Mouse (Mus musculus): ENCODE measurements around the gene Zwilch. TPM values are rescaled to one million over a fixed set of nuclear protein-coding genes. Genes with fewer than 3 reads are reported as not detected.
"Not testable (repeated sequence)": the region's sequence is repeated elsewhere in the genome, so short reads cannot be mapped to it uniquely, and the experiment has no call there.

The Zwilch gene
- polyA plus RNA-seq, 1 experiment from 2014 or later, result 18.6 TPM

GRCm38 (mm10) chr9:64198763-64199418, 26.0 kb upstream of the Zwilch start:
- H3K9ac ChIP-seq (ENCODE audit: low read length); H3K4me2 ChIP-seq (ENCODE audit: low read length); H3K4me3 ChIP-seq (ENCODE audit: control insufficient read depth in 1 of 2, insufficient read depth in 1 of 2, low read depth in 1 of 2, low read length in 2 of 2); H3K27ac ChIP-seq (replicated peaks in 1 of 2; ENCODE audit: control insufficient read depth in 1 of 2, insufficient read depth in 1 of 2, low read depth in 2 of 2, low read length in 2 of 2); H3K9me3 ChIP-seq (ENCODE audit: control insufficient read depth, low read length); H3K27me3 ChIP-seq (ENCODE audit: control insufficient read depth, insufficient read depth, low read length); ATAC-seq (ENCODE audit: insufficient number of reproducible peaks, insufficient read depth, low FRiP score, low read depth): not testable (repeated sequence)
- peaks cover 47% of the 10 kb centered on the region for H3K36me3 ChIP-seq (ENCODE audit: control insufficient read depth, insufficient read depth, low read length)
- WGBS, result 70% methylated on average over 7 of the region's 7 CpGs
- H3K4me1 ChIP-seq (ENCODE audit: control insufficient read depth in 2 of 2, insufficient read depth in 2 of 2, low read length in 2 of 2), result peaks cover 2 to 12% of the 10 kb centered on the region in 2 experiments; a peak in 2 of 4 replicates

DNA sequence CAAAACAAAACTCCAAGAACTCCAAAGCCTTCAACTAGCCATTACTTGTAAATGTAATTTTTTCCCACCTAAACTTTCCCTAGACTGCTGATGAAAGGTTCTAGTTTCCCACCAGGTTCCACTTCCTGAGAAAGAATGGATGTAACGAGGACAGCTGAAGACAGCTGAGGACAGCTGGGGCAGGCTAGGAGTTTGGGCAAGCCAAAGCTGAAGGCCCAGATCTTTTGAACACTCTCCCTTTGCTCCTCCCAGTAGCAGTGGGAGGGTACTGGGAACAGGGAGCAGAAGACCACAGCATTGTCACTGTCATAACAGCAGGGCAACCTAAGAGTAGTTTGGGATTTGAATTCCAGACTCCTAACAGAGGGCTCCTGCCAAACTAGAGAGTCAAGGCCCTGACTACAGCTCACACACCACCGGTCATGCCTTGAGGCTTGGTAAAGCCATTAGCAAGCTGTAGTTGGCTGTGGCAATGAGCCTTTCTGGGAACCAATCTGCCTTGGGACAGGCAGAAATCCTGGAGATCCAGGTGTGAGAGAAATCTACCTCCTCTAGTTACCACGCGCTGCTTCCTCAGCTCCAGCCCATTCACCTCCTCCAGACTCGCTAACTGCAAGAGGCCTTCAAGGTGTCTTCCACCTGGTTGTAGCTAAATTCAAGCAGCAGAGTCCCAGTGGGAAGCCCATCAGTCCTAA, 25.3 kb upstream of the Zwilch start:
- WGBS, result 90% methylated on average over 5 of the region's 5 CpGs
- Histone ChIP-seq H3K36me3 (ENCODE audit: control insufficient read depth, insufficient read depth, low read length) (peaks cover 47% of the 10 kb centered on the region), H3K4me1 (ENCODE audit: control insufficient read depth in 2 of 2, insufficient read depth in 2 of 2, low read length in 2 of 2) (peaks cover 2 to 12% of the 10 kb centered on the region in 2 experiments; a peak in 2 of 4 replicates), H3K9ac (ENCODE audit: low read length) (no peak overlapping the region), H3K9me3 (ENCODE audit: control insufficient read depth, low read length) (no peaks in the 10 kb centered on the region), H3K27me3 (ENCODE audit: control insufficient read depth, insufficient read depth, low read length) (no peaks in the 10 kb centered on the region), H3K4me3 (ENCODE audit: control insufficient read depth in 1 of 2, insufficient read depth in 1 of 2, low read depth in 1 of 2, low read length in 2 of 2) (no peak overlapping the region), H3K27ac (replicated peaks in 1 of 2; ENCODE audit: control insufficient read depth in 1 of 2, insufficient read depth in 1 of 2, low read depth in 2 of 2, low read length in 2 of 2) (no peak overlapping the region), H3K4me2 (ENCODE audit: low read length) (no peak overlapping the region)
- no peak for ATAC-seq (ENCODE audit: insufficient number of reproducible peaks, insufficient read depth, low FRiP score, low read depth)

DNA sequence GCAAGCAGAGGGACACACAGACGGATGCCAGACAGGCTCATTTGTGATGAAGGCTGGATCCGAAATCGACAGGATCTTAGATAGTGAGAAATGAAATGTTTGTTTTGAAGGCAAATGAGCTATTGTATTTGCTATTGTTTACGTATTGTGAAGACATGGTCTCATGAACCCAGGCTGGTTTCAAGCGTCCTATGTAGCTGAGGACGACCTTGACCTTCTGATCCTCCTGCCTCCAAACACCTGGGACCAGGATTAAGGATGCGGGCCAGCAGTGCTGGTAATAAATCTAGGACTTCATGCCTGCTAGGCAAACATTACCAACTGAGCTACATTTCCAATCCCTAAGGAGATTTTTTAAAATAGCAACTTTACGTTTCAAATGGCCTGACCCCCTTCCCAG, 24.6 kb upstream of the Zwilch start:
- H3K9me3 ChIP-seq (ENCODE audit: control insufficient read depth, low read length), result no peaks in the 10 kb centered on the region
- H3K27me3 ChIP-seq (ENCODE audit: control insufficient read depth, insufficient read depth, low read length), result no peaks in the 10 kb centered on the region
- ATAC-seq (ENCODE audit: insufficient number of reproducible peaks, insufficient read depth, low FRiP score, low read depth), result no peak
- H3K27ac ChIP-seq (replicated peaks in 1 of 2; ENCODE audit: control insufficient read depth in 1 of 2, insufficient read depth in 1 of 2, low read depth in 2 of 2, low read length in 2 of 2), result no peak overlapping the region
- no peak overlapping the region for H3K4me3 ChIP-seq (ENCODE audit: control insufficient read depth in 1 of 2, insufficient read depth in 1 of 2, low read depth in 1 of 2, low read length in 2 of 2)
- H3K4me2 ChIP-seq (ENCODE audit: low read length), result no peak overlapping the region
- H3K36me3 ChIP-seq (ENCODE audit: control insufficient read depth, insufficient read depth, low read length), result peaks cover 47% of the 10 kb centered on the region
- peaks cover 2 to 12% of the 10 kb centered on the region in 2 experiments; a peak in 2 of 4 replicates for H3K4me1 ChIP-seq (ENCODE audit: control insufficient read depth in 2 of 2, insufficient read depth in 2 of 2, low read length in 2 of 2)
- H3K9ac ChIP-seq (ENCODE audit: low read length), result no peak overlapping the region
- WGBS, result 89% methylated on average over 8 of the region's 8 CpGs

GRCm38 (mm10) chr9:64195554-64195953, 22.6 kb upstream of the Zwilch start:
- WGBS, result 48% methylated on average over 4 of the region's 4 CpGs
- H3K27ac ChIP-seq (replicated peaks in 1 of 2; ENCODE audit: control insufficient read depth in 1 of 2, insufficient read depth in 1 of 2, low read depth in 2 of 2, low read length in 2 of 2), result peak overlapping the region in 1 of 2 experiments; percentile 37; a peak in 1 of 4 replicates

DNA sequence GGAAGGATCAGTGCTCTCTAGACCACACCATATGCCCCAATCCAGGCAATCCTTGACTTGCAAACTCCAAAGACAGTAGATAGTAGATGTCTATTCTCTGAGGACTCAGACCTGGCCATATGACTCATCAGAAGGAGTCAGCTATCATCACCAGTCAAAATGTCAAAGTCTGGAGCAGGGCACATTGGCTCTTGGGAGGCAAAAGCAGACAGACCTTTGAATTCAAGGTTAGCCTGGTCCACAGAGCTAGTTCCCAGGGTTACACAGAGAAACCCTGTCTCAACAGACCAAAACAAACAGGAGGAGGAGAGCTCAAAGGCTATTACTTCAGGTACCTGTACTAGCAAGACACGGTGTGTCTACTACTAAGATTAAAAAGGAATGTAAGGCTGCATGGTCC, 21.0 kb upstream of the Zwilch start:
- Histone ChIP-seq H3K9ac (ENCODE audit: low read length) (no peak overlapping the region), H3K9me3 (ENCODE audit: control insufficient read depth, low read length) (no peaks in the 10 kb centered on the region), H3K27ac (replicated peaks in 1 of 2; ENCODE audit: control insufficient read depth in 1 of 2, insufficient read depth in 1 of 2, low read depth in 2 of 2, low read length in 2 of 2) (no peak overlapping the region), H3K4me2 (ENCODE audit: low read length) (no peak overlapping the region), H3K27me3 (ENCODE audit: control insufficient read depth, insufficient read depth, low read length) (no peaks in the 10 kb centered on the region), H3K4me3 (ENCODE audit: control insufficient read depth in 1 of 2, insufficient read depth in 1 of 2, low read depth in 1 of 2, low read length in 2 of 2) (no peak overlapping the region), H3K4me1 (ENCODE audit: control insufficient read depth in 2 of 2, insufficient read depth in 2 of 2, low read length in 2 of 2) (peaks cover 2 to 12% of the 10 kb centered on the region in 2 experiments; a peak in 2 of 4 replicates), H3K36me3 (ENCODE audit: control insufficient read depth, insufficient read depth, low read length) (peaks cover 64% of the 10 kb centered on the region)
- ATAC-seq (ENCODE audit: insufficient number of reproducible peaks, insufficient read depth, low FRiP score, low read depth), result no peak
- 85% methylated on average over 1 of the region's 1 CpGs for WGBS

More at GRCm38 (mm10) chr9:64195554-64195953, 22.6 kb upstream of the Zwilch start:
- Histone ChIP-seq H3K9ac (ENCODE audit: low read length) (no peak overlapping the region), H3K4me2 (ENCODE audit: low read length) (no peak overlapping the region), H3K36me3 (ENCODE audit: control insufficient read depth, insufficient read depth, low read length) (peaks cover 53% of the 10 kb centered on the region), H3K27me3 (ENCODE audit: control insufficient read depth, insufficient read depth, low read length) (no peaks in the 10 kb centered on the region), H3K9me3 (ENCODE audit: control insufficient read depth, low read length) (no peaks in the 10 kb centered on the region), H3K4me1 (ENCODE audit: control insufficient read depth in 2 of 2, insufficient read depth in 2 of 2, low read length in 2 of 2) (peaks cover 2 to 12% of the 10 kb centered on the region in 2 experiments; a peak in 2 of 4 replicates), H3K4me3 (ENCODE audit: control insufficient read depth in 1 of 2, insufficient read depth in 1 of 2, low read depth in 1 of 2, low read length in 2 of 2) (no peak overlapping the region)
- no peak for ATAC-seq (ENCODE audit: insufficient number of reproducible peaks, insufficient read depth, low FRiP score, low read depth)

GRCm38 (mm10) chr9:64184166-64184840, 11.4 kb upstream of the Zwilch start:
- no peak overlapping the region for H3K9ac ChIP-seq (ENCODE audit: low read length)
- peaks cover 2 to 6% of the 10 kb centered on the region in 2 experiments; a peak in 3 of 4 replicates for H3K4me1 ChIP-seq (ENCODE audit: control insufficient read depth in 2 of 2, insufficient read depth in 2 of 2, low read length in 2 of 2)
- WGBS, result 87% methylated on average over 5 of the region's 5 CpGs
- H3K4me2 ChIP-seq (ENCODE audit: low read length), result no peak overlapping the region
- H3K27me3 ChIP-seq (ENCODE audit: control insufficient read depth, insufficient read depth, low read length), result no peaks in the 10 kb centered on the region
- H3K4me3 ChIP-seq (ENCODE audit: control insufficient read depth in 1 of 2, insufficient read depth in 1 of 2, low read depth in 1 of 2, low read length in 2 of 2), result no peak overlapping the region
- no peak overlapping the region for H3K27ac ChIP-seq (replicated peaks in 1 of 2; ENCODE audit: control insufficient read depth in 1 of 2, insufficient read depth in 1 of 2, low read depth in 2 of 2, low read length in 2 of 2)
- no peaks in the 10 kb centered on the region for H3K9me3 ChIP-seq (ENCODE audit: control insufficient read depth, low read length)
- no peak for ATAC-seq (ENCODE audit: insufficient number of reproducible peaks, insufficient read depth, low FRiP score, low read depth)
- H3K36me3 ChIP-seq (ENCODE audit: control insufficient read depth, insufficient read depth, low read length), result peaks cover 85% of the 10 kb centered on the region

- H3K36me3 ChIP-seq (ENCODE audit: control insufficient read depth, insufficient read depth, low read length), result peaks cover 81% of the 10 kb centered on the region
These were observed 10.4 kb upstream of the Zwilch start for GRCm38 (mm10) chr9:64183295-64183694.

More at GRCm38 (mm10) chr9:64183295-64183694, 10.4 kb upstream of the Zwilch start:
- not testable (repeated sequence) for H3K9ac ChIP-seq (ENCODE audit: low read length); H3K4me3 ChIP-seq (ENCODE audit: control insufficient read depth in 1 of 2, insufficient read depth in 1 of 2, low read depth in 1 of 2, low read length in 2 of 2); H3K27me3 ChIP-seq (ENCODE audit: control insufficient read depth, insufficient read depth, low read length); H3K9me3 ChIP-seq (ENCODE audit: control insufficient read depth, low read length); ATAC-seq (ENCODE audit: insufficient number of reproducible peaks, insufficient read depth, low FRiP score, low read depth); H3K4me2 ChIP-seq (ENCODE audit: low read length); H3K27ac ChIP-seq (replicated peaks in 1 of 2; ENCODE audit: control insufficient read depth in 1 of 2, insufficient read depth in 1 of 2, low read depth in 2 of 2, low read length in 2 of 2)
- 93% methylated on average over 5 of the region's 5 CpGs for WGBS
- H3K4me1 ChIP-seq (ENCODE audit: control insufficient read depth in 2 of 2, insufficient read depth in 2 of 2, low read length in 2 of 2), result peaks cover 2 to 11% of the 10 kb centered on the region in 2 experiments; a peak in 3 of 4 replicates
